Mouse (Mus musculus) heart, postnatal 10 days (tissue): ENCODE data around the gene Idua. TPM values are rescaled to one million over a fixed set of nuclear protein-coding genes. Genes with fewer than 3 reads are reported as not detected.
A peak's percentile ranks its signal among the peaks of the same experiment; 100 is the strongest.

ENCODE experiments used
- DNase-seq, 2 experiments: peaks; one replicate each; pipeline ENCODE4 v3.0.0; 2021
- intact Hi-C: fragments of 180-260 bp; cut with DNase I; formaldehyde crosslinking; loops from one replicate; pipeline ENCODE4 v1.15.1; 2025
- total RNA-seq, 2 experiments: library from RNA; stranded (reverse); gene quantifications; 2 replicates each; pipeline ENCODE4 v1.2.3; 2021

The Idua gene
- total RNA-seq, 2 experiments from 2014 or later: 13.2 to 14.6 TPM

- intact Hi-C loops: loop anchor here (2.0 kb wide), 1 partner anchor 227 kb away; no protein-coding TSS in a partner anchor
- DNase-seq: no peak
Observed at GRCm38 (mm10) chr5:108653341-108653740, 6.8 kb upstream of the Idua start.

- intact Hi-C loops: no loop called here
Observed at GRCm38 (mm10) chr5:108654444-108654990, 5.6 kb upstream of the Idua start.

DNA sequence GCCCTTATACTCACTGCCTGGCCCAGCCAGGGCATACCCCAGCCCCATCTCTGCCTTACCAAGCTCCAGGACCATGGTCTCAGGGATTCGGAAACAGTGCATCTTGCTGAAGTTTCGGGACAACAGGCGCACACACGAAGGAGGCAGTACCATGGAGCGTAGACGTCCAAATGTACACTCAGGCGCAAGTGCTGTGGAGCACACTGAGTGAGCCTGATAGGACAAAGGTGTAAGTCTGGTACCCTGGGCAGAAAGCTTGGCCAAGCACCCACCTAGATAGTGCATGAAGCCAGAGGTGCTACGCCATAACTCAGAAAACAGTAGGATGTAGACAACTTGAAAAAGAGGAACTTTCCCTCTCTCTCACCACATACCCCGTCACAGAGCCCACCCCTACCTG, 4.8 kb upstream of the Idua start:
- intact Hi-C loops: no loop called here
- DNase-seq: no peak

More at GRCm38 (mm10) chr5:108654444-108654990, 5.6 kb upstream of the Idua start:
- no peak for DNase-seq

DNA sequence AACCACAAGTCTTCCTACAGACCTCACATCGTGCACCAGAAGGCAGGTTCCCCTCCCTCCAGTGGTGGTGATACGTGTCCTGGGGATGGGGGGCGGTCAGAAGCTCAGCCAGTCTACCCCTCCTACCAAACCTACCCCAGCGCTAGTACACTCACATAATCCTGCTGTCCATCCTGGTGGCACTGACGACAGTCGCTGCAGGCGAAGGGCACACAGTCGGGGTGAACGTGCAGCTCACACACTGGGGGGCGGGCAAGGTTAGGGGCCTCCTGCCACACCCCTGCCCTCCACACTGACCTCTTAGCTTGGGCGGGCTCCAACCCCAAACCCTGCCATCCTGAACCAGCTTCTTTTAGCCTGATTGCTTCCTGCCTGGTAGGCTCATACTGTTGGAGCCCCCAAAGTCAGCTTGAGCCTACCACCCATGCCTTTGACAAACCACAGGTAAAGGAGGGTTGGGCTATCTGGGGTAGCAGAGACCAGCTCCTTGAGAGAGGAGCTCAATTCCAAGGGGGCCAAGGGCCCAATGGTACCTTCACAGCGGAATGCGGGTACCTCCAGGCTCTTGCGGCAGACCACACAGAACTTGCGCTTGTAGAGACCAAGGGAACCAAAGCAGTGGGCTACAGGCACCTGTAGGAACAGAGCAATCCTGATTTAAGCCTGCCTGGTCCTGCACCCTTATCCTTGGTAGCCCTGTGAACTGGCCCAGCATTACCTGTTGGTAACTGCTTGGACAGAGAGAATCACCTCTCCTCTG, 4.1 kb upstream of the Idua start:
- intact Hi-C loops: no loop called here
- no peak for DNase-seq

DNA sequence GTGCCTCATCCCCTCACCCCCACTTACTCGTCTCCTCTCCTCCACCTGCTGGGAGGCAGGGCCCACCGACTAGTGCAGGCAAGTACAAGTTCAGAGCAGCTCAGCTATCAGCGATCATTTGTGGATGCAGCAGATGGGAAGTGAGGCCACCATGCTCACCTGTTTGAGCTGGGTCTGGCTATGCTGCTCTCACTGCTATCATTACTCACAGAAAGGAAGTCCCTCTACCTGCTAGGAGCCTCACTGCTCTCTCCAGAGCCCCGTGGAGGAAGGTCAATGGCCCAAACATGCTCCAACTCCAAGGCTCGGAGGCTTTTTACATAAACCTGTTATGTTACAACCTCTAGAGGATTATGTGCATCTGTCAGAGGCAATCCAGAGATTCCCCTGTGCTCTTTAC, 2.7 kb upstream of the Idua start:
- no peak for DNase-seq
- intact Hi-C loops: no loop called here

- intact Hi-C loops: no loop called here
- DNase-seq: no peak
Observed at GRCm38 (mm10) chr5:108658611-108659010, 1.5 kb upstream of the Idua start.

- peak; percentile 94 to 95 for DNase-seq
- intact Hi-C loops: loop anchor here (10.0 kb wide), 1 partner anchor 526 kb away; the partner anchor contains the start of genes Ccdc18 and Tmed5
Observed at GRCm38 (mm10) chr5:108660632-108661268, 619 bp downstream of the Idua start.

DNA sequence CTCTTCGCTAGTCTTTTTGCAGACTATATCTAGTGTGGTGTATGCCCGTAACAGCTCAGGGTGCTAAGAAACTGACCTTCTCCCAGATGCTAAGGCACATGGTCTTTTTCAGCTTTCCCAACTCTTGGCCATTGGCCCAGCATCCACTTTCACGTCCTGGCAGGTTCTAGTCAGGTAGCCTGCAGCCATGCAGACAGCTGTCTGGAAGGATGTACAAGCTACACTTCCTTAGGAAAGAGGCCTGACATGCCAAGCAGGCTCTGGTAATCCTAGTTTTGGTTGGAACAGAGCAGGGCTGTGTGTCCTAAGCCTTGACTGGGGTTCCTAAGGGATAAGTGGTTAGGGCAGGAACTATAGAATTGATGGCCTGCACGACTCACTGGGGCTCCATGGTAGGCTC, 2.6 kb downstream of the Idua start:
- intact Hi-C loops: loop anchor here (10.0 kb wide), 1 partner anchor 528 kb away; the partner anchor contains the start of genes Ccdc18 and Tmed5
- DNase-seq: no peak

DNA sequence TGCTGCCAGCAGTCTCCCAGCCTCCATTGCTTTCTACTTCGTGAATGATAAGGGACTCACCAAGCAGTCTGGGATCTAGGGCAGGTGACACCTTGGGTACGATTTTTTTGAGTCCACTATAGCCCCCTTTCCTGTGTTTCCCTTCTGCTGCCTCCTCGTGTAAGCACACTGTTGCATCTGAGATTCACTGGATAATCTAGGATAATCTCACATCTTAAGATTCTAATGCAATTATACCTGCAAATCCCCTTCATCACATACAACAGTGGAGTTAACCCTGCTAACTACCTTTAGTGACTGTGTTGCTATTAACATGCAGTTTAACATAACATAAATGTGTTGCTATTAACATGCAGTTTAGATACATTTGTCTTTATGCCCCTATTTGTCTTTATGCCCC, 4.9 kb downstream of the Idua start:
- DNase-seq: no peak
- intact Hi-C loops: loop anchor here (5.0 to 10.0 kb wide), 2 partner anchors 233 to 530 kb away; partner anchors contain the start of genes Atp5k, Ccdc18 and Tmed5

GRCm38 (mm10) chr5:108667370-108667769, 7.2 kb downstream of the Idua start:
- intact Hi-C loops: loop anchor here (5.0 to 10.0 kb wide), 2 partner anchors 235 to 533 kb away; partner anchors contain the start of genes Atp5k, Ccdc18 and Tmed5

GRCm38 (mm10) chr5:108668387-108668932, 8.3 kb downstream of the Idua start:
- DNase-seq: no peak
- intact Hi-C loops: loop anchor here (5.0 to 10.0 kb wide), 2 partner anchors 236 to 534 kb away; partner anchors contain the start of genes Atp5k, Ccdc18 and Tmed5

More at GRCm38 (mm10) chr5:108667370-108667769, 7.2 kb downstream of the Idua start:
- no peak for DNase-seq

- DNase-seq: peak; percentile 93 to 94
- intact Hi-C loops: loop anchor here (5.0 to 10.0 kb wide), 2 partner anchors 237 to 534 kb away; partner anchors contain the start of genes Atp5k, Ccdc18 and Tmed5
Observed at GRCm38 (mm10) chr5:108668977-108669936, 9.1 kb downstream of the Idua start, which contains the start of gene Dgkq. Dgkq (minus strand) TSS chr5:108669672.

GRCm38 (mm10) chr5:108669986-108670385, 9.9 kb downstream of the Idua start:
- intact Hi-C loops: loop anchor here (1.0 to 10.0 kb wide), 3 partner anchors 57 to 535 kb away; partner anchors contain the start of genes Atp5k, Ccdc18 and Tmed5
- no peak for DNase-seq

DNA sequence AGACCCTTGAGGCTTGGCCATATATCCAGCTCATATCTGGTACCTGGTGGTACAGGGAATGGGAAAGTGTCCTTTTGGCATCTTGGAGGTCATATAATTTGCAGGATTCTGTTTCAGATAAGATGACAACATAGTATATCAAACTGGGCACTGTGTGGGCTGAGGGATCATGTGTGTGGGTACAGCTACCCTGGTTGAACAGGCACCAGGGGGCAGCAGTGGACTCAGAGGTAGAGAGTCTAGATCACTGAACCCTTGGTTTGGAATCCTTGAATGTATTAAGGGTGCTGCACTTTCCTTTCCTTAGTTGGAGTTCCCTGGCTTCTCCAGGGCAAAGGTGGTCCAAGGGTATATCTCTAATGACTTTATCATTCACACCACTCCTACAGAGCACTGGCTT, 10.7 kb downstream of the Idua start:
- DNase-seq: peak; percentile 34 to 59
- intact Hi-C loops: loop anchor here (1.0 kb wide), 1 partner anchor 57 kb away; no protein-coding TSS in a partner anchor

DNA sequence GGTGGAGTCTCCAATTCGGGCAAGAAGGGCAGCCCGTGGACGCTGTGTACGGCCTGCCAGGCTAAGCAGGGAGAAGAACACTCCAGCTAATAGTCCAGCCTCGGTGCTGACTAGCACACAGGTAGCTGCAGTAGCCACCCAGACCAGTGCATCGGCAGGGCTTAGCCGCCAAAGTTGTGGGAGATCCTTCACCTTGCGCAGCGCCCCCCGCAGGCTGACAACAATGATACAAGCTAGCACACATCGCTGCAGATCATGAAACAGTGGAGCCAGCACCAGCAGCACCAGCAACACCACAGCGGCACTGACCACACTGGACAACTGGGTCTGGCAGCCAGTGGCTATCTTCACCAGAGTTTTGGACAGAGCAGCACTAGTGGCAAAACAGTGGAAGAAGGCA, 11.6 kb downstream of the Idua start:
- intact Hi-C loops: no loop called here

GRCm38 (mm10) chr5:108674624-108675023, 14.5 kb downstream of the Idua start:
- intact Hi-C loops: no loop called here
- no peak for DNase-seq

More for the DNA sequence above, 11.6 kb downstream of the Idua start:
- no peak for DNase-seq

DNA sequence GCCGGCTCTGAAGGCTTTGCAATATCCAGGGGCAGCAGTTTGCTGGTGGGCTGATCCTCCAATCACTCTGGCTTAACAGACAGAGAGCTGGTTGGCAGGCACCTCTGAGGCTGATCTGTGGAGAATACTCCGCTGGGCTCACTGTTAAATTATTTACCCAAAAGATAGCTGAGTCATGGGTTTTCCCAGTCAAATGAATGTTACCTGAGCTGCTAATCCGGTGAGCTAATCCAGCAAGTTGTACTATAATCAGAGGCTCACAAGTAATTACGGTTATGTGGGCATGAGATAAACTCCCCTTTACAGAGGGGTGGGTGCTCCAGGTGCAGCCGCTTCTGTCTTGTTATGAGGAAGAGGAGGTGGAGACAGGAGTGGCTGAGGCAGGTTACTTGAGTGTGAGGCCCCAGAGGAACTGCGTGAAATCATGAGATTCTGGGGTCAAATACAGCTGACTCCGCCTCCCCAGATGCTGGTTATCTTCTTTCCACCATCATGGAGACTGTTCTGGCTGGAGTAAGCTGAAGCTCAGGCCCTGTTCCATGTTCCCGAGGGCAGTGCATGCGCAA, 15.2 kb downstream of the Idua start, which contains the start of gene Slc26a1:
Gene Slc26a1, minus strand, starts transcription at position 319 of the 566 bp plus-strand sequence.
- intact Hi-C loops: no loop called here

DNA sequence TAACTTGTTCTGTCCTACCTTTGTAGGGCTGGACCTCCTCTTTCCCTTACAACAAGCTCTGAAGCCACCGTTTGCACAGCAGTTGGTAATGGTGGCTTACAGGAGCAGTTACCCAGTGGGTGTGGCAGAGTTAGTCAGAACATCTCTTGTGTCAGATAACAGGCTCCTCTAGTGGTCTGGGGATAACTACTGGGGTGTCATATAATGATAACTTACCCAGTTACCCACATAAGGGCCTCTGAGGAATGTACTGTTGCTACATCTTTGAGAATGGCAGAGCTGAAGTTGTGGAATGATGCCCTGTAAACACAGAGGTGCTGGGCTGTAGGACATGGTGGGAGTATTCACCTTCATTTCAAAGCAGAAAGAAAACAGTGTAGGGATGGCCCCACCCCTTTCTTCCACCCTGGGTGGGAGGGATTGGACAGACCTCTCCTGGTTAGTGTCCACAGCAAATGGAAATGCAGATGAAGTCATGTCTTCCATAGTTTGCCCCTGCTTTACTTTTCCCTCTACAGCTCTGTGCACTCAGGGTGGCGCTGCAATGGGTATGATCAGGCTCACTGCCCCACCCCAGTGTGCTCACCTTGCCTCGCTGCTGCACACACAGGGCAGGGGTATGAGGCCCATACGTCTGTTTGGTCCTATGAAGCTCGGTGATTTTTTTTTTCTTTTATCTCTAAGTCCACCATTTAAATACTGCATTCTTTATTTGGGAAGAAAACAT, 16.8 kb downstream of the Idua start:
- intact Hi-C loops: no loop called here
- DNase-seq: no peak

More for the DNA sequence above, 15.2 kb downstream of the Idua start, which contains the start of gene Slc26a1:
- no peak for DNase-seq
